Mouse (Mus musculus) limb, embryonic 11.5 days (tissue): ENCODE results near the gene Hist1h3h. TPM values are rescaled to one million over a fixed set of nuclear protein-coding genes. Genes with fewer than 3 reads are reported as not detected.
"Not testable (repeated sequence)": the region's sequence is repeated elsewhere in the genome, so short reads cannot be mapped to it uniquely, and the experiment has no call there.

Source experiments
- ATAC-seq: fragments of 200-750 bp; cut with Nextera tagmentation; 2 replicates; pipeline ENCODE4 v1.8.0; 2017; ENCODE audit warnings: low read depth; ENCODE audit not compliant: insufficient number of reproducible peaks, low FRiP score, low TSS enrichment
- DNase-seq: peaks from one replicate; pipeline ENCODE4 v3.0.0-alpha.2; 2015; ENCODE audit warnings: low spot score
- H3K27ac ChIP-seq: fragments of 300-500 bp; sonication (generic); replicated peaks from 2 replicates; pipeline ENCODE4 v1.5.1; 2014; ENCODE audit warnings: low read depth, mild to moderate bottlenecking, low read length
- H3K27me3 ChIP-seq: fragments of 300-500 bp; sonication (generic); 2 replicates; pipeline ENCODE4 v1.6.1; 2014; ENCODE audit warnings: mild to moderate bottlenecking, low read length, mixed read lengths; ENCODE audit not compliant: control insufficient read depth, insufficient read depth
- H3K36me3 ChIP-seq: fragments of 300-500 bp; sonication (generic); 2 replicates; pipeline ENCODE4 v1.6.1; 2014; ENCODE audit warnings: mild to moderate bottlenecking, low read length, moderate library complexity, mixed read lengths; ENCODE audit not compliant: control insufficient read depth, insufficient read depth
- H3K4me1 ChIP-seq: fragments of 300-500 bp; sonication (generic); 2 replicates; pipeline ENCODE4 v1.6.1; 2014; ENCODE audit warnings: low read length, mixed read lengths; ENCODE audit not compliant: control insufficient read depth, insufficient read depth
- H3K4me2 ChIP-seq: fragments of 300-500 bp; sonication (generic); 2 replicates; pipeline ENCODE4 v1.6.1; 2014; ENCODE audit warnings: low read depth, mild to moderate bottlenecking, moderate library complexity; ENCODE audit not compliant: severe bottlenecking
- H3K4me3 ChIP-seq: fragments of 300-500 bp; sonication (generic); 2 replicates; pipeline ENCODE4 v1.5.1; 2014; ENCODE audit warnings: low read depth, low read length
- H3K9ac ChIP-seq: fragments of 300-500 bp; sonication (generic); 2 replicates; pipeline ENCODE4 v1.6.1; 2014; ENCODE audit warnings: mild to moderate bottlenecking, low read length
- H3K9me3 ChIP-seq: fragments of 300-500 bp; sonication (generic); 2 replicates; pipeline ENCODE4 v1.6.1; 2016; ENCODE audit warnings: low read length; ENCODE audit not compliant: control insufficient read depth
- WGBS: fragments of 180-500 bp; shearing (Covaris S2); extraction: QIAGEN DNeasy Blood & Tissue Kit; methylation state at CpG from one replicate; pipeline ENCODE4 v1.1.7; 2014; 5-methylcytosine and 5-hydroxymethylcytosine counted together
- polyA plus RNA-seq: library from polyadenylated mRNA; unstranded; fragments of >200 nt; fragmentation: Nextera tagmentation; extraction: Ambion mirVana; gene quantifications from 2 replicates; pipeline ENCODE4 v1.2.1, GENCODE M21; 2014

Gene Hist1h3h
- polyA plus RNA-seq, 1 experiment from 2014 or later: 15.5 TPM

GRCm38 (mm10) chr13:21715131-21715863, 2.2 kb upstream of the Hist1h3h start:
- peak overlapping the region; percentile 71 for H3K9ac ChIP-seq
- no peaks in the 10 kb centered on the region for H3K36me3 ChIP-seq
- no peaks in the 10 kb centered on the region for H3K9me3 ChIP-seq
- peak overlapping the region; percentile 77 for H3K4me2 ChIP-seq
- peak; percentile 60 for DNase-seq
- peak overlapping the region; percentile 97 for H3K27ac ChIP-seq
- no peak for ATAC-seq
- H3K4me1 ChIP-seq: peaks cover 8% of the 10 kb centered on the region
- WGBS: 1% methylated on average over 22 of the region's 22 CpGs
- H3K4me3 ChIP-seq: peak overlapping the region; percentile 42
- H3K27me3 ChIP-seq: no peaks in the 10 kb centered on the region

- ATAC-seq (peak; percentile 92), DNase-seq (peak; percentile 85)
- peak within 1 kb of the TSS; percentile 97 for H3K27ac ChIP-seq
- H3K9me3 ChIP-seq, H3K36me3 ChIP-seq, H3K27me3 ChIP-seq: not testable (repeated sequence)
- H3K9ac ChIP-seq: peak within 1 kb of the TSS; percentile 71
- under 1% methylated on average over 27 of the region's 50 CpGs for WGBS
- peak within 1 kb of the TSS; percentile 43 for H3K4me3 ChIP-seq
- H3K4me2 ChIP-seq: peak within 1 kb of the TSS; percentile 77
- peaks cover 10% of the 10 kb centered on the region for H3K4me1 ChIP-seq
These were observed 1.5 kb upstream of the Hist1h3h start, which contains the start of the genes Hist1h2bl and Hist1h2ai for GRCm38 (mm10) chr13:21715864-21716539. TSS of gene Hist1h2bl (minus strand) at chr13:21716143. TSS of gene Hist1h2ai (plus strand) at chr13:21716422.

GRCm38 (mm10) chr13:21716540-21717391, 693 bp upstream of the Hist1h3h start:
- ATAC-seq (peak; percentile 2; the same call in 1 of the 2 replicates), DNase-seq (peak; percentile 80)
- Histone ChIP-seq H3K9ac (peak overlapping the region; percentile 71), H3K4me1 (peaks cover 11% of the 10 kb centered on the region), H3K27ac (peak overlapping the region; percentile 97), H3K4me3 (peak overlapping the region; percentile 43), H3K4me2 (peak overlapping the region; percentile 77)
- not testable (repeated sequence) for H3K36me3 ChIP-seq, H3K9me3 ChIP-seq, H3K27me3 ChIP-seq
- 0% methylated on average over 8 of the region's 38 CpGs for WGBS

- 57% methylated on average over 4 of the region's 4 CpGs for WGBS
- H3K4me1 ChIP-seq: peaks cover 11% of the 10 kb centered on the region
- no peaks in the 10 kb centered on the region for H3K27me3 ChIP-seq
- H3K9me3 ChIP-seq: no peaks in the 10 kb centered on the region
- DNase-seq: peak; percentile 67
- no peak for ATAC-seq
- H3K4me3 ChIP-seq: peak overlapping the region; percentile 42
- H3K36me3 ChIP-seq: no peaks in the 10 kb centered on the region
- H3K9ac ChIP-seq: peak overlapping the region; percentile 66
- peak overlapping the region; percentile 88 for H3K27ac ChIP-seq
- H3K4me2 ChIP-seq: peak overlapping the region; percentile 72
These were observed 1.1 kb downstream of the Hist1h3h start for GRCm38 (mm10) chr13:21718381-21719080.

- peak overlapping the region; percentile 64 for H3K4me2 ChIP-seq
- not testable (repeated sequence) for H3K27me3 ChIP-seq, ATAC-seq, H3K4me1 ChIP-seq, H3K9me3 ChIP-seq, H3K36me3 ChIP-seq
- peak overlapping the region; percentile 30 for H3K4me3 ChIP-seq
- WGBS: 3% methylated on average over 20 of the region's 44 CpGs
- H3K27ac ChIP-seq: peak overlapping the region; percentile 96
- DNase-seq: peak; percentile 66
- peak overlapping the region; percentile 82 for H3K9ac ChIP-seq
These were observed 3.8 kb downstream of the Hist1h3h start for GRCm38 (mm10) chr13:21721107-21721756.

GRCm38 (mm10) chr13:21721757-21722372, 4.4 kb downstream of the Hist1h3h start, which contains the start of gene Hist1h2bm:
TSS of gene Hist1h2bm (plus strand) at chr13:21722044.
- under 1% methylated on average over 37 of the region's 37 CpGs for WGBS
- Histone ChIP-seq H3K27ac (peak within 1 kb of the TSS; percentile 96), H3K9ac (peak within 1 kb of the TSS; percentile 82), H3K4me3 (peak within 1 kb of the TSS; percentile 30), H3K4me2 (peak within 1 kb of the TSS; percentile 64)
- H3K4me1 ChIP-seq, H3K9me3 ChIP-seq, H3K27me3 ChIP-seq, H3K36me3 ChIP-seq: not testable (repeated sequence)
- peak; percentile 97 for ATAC-seq
- DNase-seq: peak; percentile 84

- ATAC-seq: peak; percentile 3; the same call in 1 of the 2 replicates
- Histone ChIP-seq H3K4me2 (peak overlapping the region; percentile 40), H3K9me3 (no peaks in the 10 kb centered on the region), H3K9ac (peak overlapping the region; percentile 44), H3K4me1 (0 out of 2 replicates have a peak, but pooled peaks cover 4% of the 10 kb centered on the region), H3K27ac (peak overlapping the region; percentile 96), H3K4me3 (peak overlapping the region; percentile 15; the same call in 1 of the 2 replicates), H3K27me3 (no peaks in the 10 kb centered on the region), H3K36me3 (no peaks in the 10 kb centered on the region)
- DNase-seq: peak; percentile 71
- 4% methylated on average over 11 of the region's 11 CpGs for WGBS
These were observed 5.0 kb downstream of the Hist1h3h start for GRCm38 (mm10) chr13:21722373-21722925.
